Mouse (Mus musculus) liver, embryonic 15.5 days (tissue): ENCODE measurements around the gene Syne2. TPM values are rescaled to one million over a fixed set of nuclear protein-coding genes. Genes with fewer than 3 reads are reported as not detected.

Source experiments
- microRNA-seq: library from miRNA; unstranded; fragments of <30 nt; microRNA quantifications from one replicate; pipeline ENCODE4, GENCODE M21; 2016
- polyA plus RNA-seq: library from polyadenylated mRNA; unstranded; fragments of >200 nt; fragmentation: Nextera tagmentation; extraction: Ambion mirVana; gene quantifications from 2 replicates; pipeline ENCODE4 v1.2.1, GENCODE M21; 2015

Syne2 gene
- polyA plus RNA-seq, 1 experiment from 2014 or later: 5.1 TPM

Small RNAs within 50 kb of the gene (microRNA-seq; reads per million reads assigned to microRNA genes)
- gene Mir5101: 3.0 reads per million, percentile 7 among the genes with 10 or more reads in this experiment

Other genes starting within 250 kb of the Syne2 start
- 5.1 and 5.2 TPM in 2 replicates for gene Ppp2r5e, start 221.9 kb upstream of the Syne2 start, polyA plus RNA-seq
- gene Wdr89, start 148.6 kb upstream of the Syne2 start, polyA plus RNA-seq: 2.7 and 3.6 TPM in 2 replicates
- gene Sgpp1, start 82.4 kb upstream of the Syne2 start, polyA plus RNA-seq: 13.3 and 15.6 TPM in 2 replicates